Mouse (Mus musculus) heart, embryonic 10.5 days (tissue): ENCODE data around the gene Pcsk5. TPM values are rescaled to one million over a fixed set of nuclear protein-coding genes. Genes with fewer than 3 reads are reported as not detected.

ENCODE experiments used
- DNase-seq: peaks from one replicate; pipeline ENCODE4 v3.0.0-alpha.2; 2017; ENCODE audit warnings: low spot score
- H3K27ac ChIP-seq: fragments of 300-500 bp; sonication (generic); 2 replicates; pipeline ENCODE4 v1.5.1; 2016; ENCODE audit warnings: mild to moderate bottlenecking
- H3K27me3 ChIP-seq: fragments of 300-500 bp; sonication (generic); 2 replicates; pipeline ENCODE4 v1.6.1; 2016; ENCODE audit warnings: mild to moderate bottlenecking; ENCODE audit not compliant: poor library complexity, insufficient read depth, severe bottlenecking
- H3K36me3 ChIP-seq: fragments of 300-500 bp; sonication (generic); 2 replicates; pipeline ENCODE4 v1.6.1; 2016; ENCODE audit warnings: mild to moderate bottlenecking, moderate library complexity
- H3K4me1 ChIP-seq: fragments of 300-500 bp; sonication (generic); 2 replicates; pipeline ENCODE4 v1.6.1; 2016; ENCODE audit warnings: mild to moderate bottlenecking
- H3K4me3 ChIP-seq: fragments of 300-500 bp; sonication (generic); 2 replicates; pipeline ENCODE4 v1.5.1; 2016; ENCODE audit warnings: mild to moderate bottlenecking, moderate library complexity
- H3K9me3 ChIP-seq: fragments of 300-500 bp; sonication (generic); 2 replicates; pipeline ENCODE4 v1.6.1; 2016; ENCODE audit warnings: mild to moderate bottlenecking, moderate library complexity
- WGBS: fragments of 180-500 bp; shearing (Covaris S2); methylation state at CpG from one replicate; pipeline ENCODE4 v1.1.7; 2016; 5-methylcytosine and 5-hydroxymethylcytosine counted together
- polyA plus RNA-seq: library from polyadenylated mRNA; unstranded; fragments of >200 nt; fragmentation: Nextera tagmentation; extraction: Ambion mirVana; gene quantifications from 2 replicates; pipeline ENCODE4 v1.2.1, GENCODE M21; 2016

The Pcsk5 gene
- polyA plus RNA-seq, 1 experiment from 2014 or later, result 21.5 TPM

DNA sequence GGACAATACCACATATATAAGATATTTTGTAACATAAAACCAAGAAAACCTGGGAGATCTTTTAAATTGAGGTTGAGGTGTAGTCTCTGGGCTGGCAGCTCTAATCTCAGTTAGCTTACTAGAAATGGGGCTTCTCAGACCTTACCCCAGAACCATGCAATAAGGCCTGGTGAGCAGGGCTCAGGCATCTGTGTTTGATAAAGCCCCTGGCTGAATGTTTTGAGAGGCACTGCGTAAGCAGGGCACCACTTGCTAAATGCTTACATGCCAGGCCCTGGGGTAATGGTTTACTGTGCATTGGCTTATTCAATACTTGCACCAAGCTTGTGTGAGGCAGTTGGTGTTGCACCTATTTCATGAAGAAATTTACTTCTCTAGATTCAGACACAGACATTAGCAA is 247.1 kb downstream of the Pcsk5 start:
- DNase-seq, result no peak
- no peak overlapping the region for H3K4me3 ChIP-seq
- no peaks in the 10 kb centered on the region for H3K9me3 ChIP-seq
- H3K36me3 ChIP-seq, result no peaks in the 10 kb centered on the region; the same call in 1 of the 2 replicates
- H3K4me1 ChIP-seq, result peaks cover 16% of the 10 kb centered on the region
- no peaks in the 10 kb centered on the region for H3K27me3 ChIP-seq
- no peak overlapping the region for H3K27ac ChIP-seq
- 67% methylated on average over 1 of the region's 1 CpGs for WGBS

DNA sequence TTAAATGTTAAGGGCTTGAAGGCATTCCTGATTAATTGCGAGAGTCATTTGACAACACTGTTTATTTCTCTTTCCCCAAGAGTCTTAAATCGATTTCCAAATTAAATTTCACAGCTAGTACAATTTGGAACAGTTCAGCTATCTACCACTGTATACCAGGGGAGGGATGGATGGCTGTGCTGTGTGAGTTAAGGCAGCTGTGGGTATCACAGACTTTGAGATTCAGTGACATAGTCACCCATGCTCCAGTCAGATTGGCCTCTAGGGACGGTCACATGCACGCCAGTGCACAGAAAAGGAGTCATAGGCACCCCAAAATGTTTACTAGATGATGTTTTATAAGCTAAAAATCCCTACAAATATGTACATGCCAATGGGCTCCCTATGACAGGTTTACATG is 260.0 kb downstream of the Pcsk5 start:
- no peaks in the 10 kb centered on the region for H3K9me3 ChIP-seq
- no peaks in the 10 kb centered on the region for H3K27me3 ChIP-seq
- H3K36me3 ChIP-seq, result no peaks in the 10 kb centered on the region; the same call in 1 of the 2 replicates
- 81% methylated on average over 4 of the region's 4 CpGs for WGBS
- H3K4me1 ChIP-seq, result no peaks in the 10 kb centered on the region
- H3K27ac ChIP-seq, result no peak overlapping the region
- no peak overlapping the region for H3K4me3 ChIP-seq
- DNase-seq, result no peak

DNA sequence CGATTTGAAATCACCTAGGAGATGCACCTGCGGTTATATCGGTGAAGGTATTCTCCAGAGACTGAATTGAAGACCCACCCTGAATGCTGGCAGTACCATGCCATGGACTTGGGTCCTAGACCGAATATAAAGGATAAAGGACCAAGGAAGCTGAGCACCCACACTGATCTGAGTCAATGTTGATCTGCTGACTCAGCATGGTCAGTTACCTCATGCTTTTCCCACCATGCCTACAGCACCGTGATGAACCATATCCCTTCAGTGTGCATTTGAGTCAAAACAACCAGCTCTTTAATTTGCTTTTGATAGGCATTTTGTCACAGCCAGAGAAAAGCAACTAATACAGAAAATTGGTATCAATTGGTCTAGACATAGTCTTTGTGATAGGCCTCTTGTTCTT is 262.9 kb downstream of the Pcsk5 start:
- WGBS, result 89% methylated on average over 5 of the region's 5 CpGs
- Histone ChIP-seq H3K9me3 (no peaks in the 10 kb centered on the region), H3K4me3 (no peak overlapping the region), H3K27ac (no peak overlapping the region), H3K4me1 (no peaks in the 10 kb centered on the region), H3K27me3 (no peaks in the 10 kb centered on the region), H3K36me3 (no peaks in the 10 kb centered on the region; the same call in 1 of the 2 replicates)
- no peak for DNase-seq

- Histone ChIP-seq H3K27me3 (no peaks in the 10 kb centered on the region), H3K27ac (no peak overlapping the region), H3K9me3 (no peaks in the 10 kb centered on the region), H3K4me3 (no peak overlapping the region), H3K36me3 (no peaks in the 10 kb centered on the region; the same call in 1 of the 2 replicates), H3K4me1 (no peaks in the 10 kb centered on the region)
- 82% methylated on average over 8 of the region's 8 CpGs for WGBS
- no peak for DNase-seq
These were observed 265.1 kb downstream of the Pcsk5 start for GRCm38 (mm10) chr19:17572315-17572714.

DNA sequence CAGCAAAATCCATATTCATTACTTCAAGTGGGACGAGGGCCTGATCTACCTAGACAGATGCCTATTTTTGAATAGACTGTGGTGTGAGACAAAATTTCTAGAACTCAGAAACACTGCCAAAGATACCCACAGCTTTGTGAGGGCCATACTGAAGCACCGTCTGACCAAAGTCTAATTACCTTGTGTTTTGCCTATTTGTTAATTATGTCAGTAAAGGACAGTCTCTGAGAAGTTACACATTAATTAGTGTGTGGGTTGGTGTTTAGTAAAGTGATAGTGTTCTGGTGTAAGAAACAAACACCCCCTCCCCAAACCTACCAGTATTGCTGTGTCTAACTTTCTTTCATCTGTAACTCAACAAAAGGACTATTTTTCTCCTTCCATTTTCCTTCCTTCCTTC is 266.5 kb downstream of the Pcsk5 start:
- H3K27me3 ChIP-seq, result no peaks in the 10 kb centered on the region
- 85% methylated on average over 2 of the region's 2 CpGs for WGBS
- no peaks in the 10 kb centered on the region for H3K4me1 ChIP-seq
- no peaks in the 10 kb centered on the region; the same call in 1 of the 2 replicates for H3K36me3 ChIP-seq
- no peak for DNase-seq
- H3K9me3 ChIP-seq, result no peaks in the 10 kb centered on the region
- no peak overlapping the region for H3K27ac ChIP-seq
- no peak overlapping the region for H3K4me3 ChIP-seq

DNA sequence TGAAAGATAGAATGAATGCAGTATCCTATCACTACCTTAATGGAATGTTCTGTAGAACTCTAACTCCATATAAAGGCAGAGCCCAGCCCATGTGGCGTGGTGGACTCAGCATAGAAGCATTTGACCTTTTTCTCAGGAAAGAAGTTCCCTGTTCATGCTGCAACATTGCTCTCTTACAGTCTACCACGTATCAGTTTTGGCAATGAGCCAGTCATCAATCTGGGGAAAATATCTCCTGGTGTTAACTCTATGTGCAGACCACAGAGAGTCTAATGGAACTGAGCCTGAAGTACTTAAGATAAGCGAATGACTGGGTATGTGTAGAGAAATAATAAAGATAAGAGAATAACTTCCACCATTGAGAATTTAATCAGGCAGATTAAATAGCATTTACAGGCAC is 270.2 kb downstream of the Pcsk5 start:
- H3K4me3 ChIP-seq, result no peak overlapping the region
- H3K27ac ChIP-seq, result no peak overlapping the region
- WGBS, result 66% methylated on average over 3 of the region's 3 CpGs
- H3K9me3 ChIP-seq, result no peaks in the 10 kb centered on the region
- H3K4me1 ChIP-seq, result no peaks in the 10 kb centered on the region
- H3K27me3 ChIP-seq, result no peaks in the 10 kb centered on the region
- DNase-seq, result no peak
- peaks cover 7% of the 10 kb centered on the region; the same call in 1 of the 2 replicates for H3K36me3 ChIP-seq

DNA sequence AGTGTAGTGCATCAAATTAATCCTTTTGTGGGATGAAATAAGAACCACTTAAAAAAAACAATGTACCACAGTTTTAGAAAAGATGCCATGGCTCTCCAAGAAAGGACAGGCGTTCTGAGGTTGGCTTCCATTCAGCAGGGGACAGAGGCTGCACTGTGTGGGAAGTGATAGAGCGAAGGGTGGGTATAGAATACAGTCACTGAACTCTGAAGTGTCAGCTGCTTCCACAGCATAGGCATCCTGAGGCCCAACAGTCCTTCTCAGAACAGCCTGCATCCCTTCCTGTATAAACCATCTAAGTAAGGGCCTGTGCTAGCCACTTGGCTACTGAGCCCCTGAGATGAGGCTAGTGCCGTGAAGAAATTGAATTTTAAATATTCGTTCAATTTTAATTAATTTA is 271.3 kb downstream of the Pcsk5 start:
- no peak for DNase-seq
- Histone ChIP-seq H3K27me3 (no peaks in the 10 kb centered on the region), H3K4me3 (no peak overlapping the region), H3K4me1 (no peaks in the 10 kb centered on the region), H3K27ac (no peak overlapping the region), H3K9me3 (no peaks in the 10 kb centered on the region), H3K36me3 (peaks cover 7% of the 10 kb centered on the region; the same call in 1 of the 2 replicates)
- WGBS, result 84% methylated on average over 4 of the region's 4 CpGs

GRCm38 (mm10) chr19:17558764-17559163 is 278.7 kb downstream of the Pcsk5 start:
- Histone ChIP-seq H3K9me3 (no peaks in the 10 kb centered on the region), H3K36me3 (no peaks in the 10 kb centered on the region), H3K27ac (no peak overlapping the region), H3K4me1 (no peaks in the 10 kb centered on the region), H3K27me3 (no peaks in the 10 kb centered on the region), H3K4me3 (no peak overlapping the region)
- WGBS, result 93% methylated on average over 2 of the region's 2 CpGs
- no peak for DNase-seq

GRCm38 (mm10) chr19:17555159-17555558 is 282.3 kb downstream of the Pcsk5 start:
- Histone ChIP-seq H3K27me3 (no peaks in the 10 kb centered on the region), H3K36me3 (no peaks in the 10 kb centered on the region), H3K4me3 (no peak overlapping the region), H3K27ac (no peak overlapping the region), H3K9me3 (no peaks in the 10 kb centered on the region), H3K4me1 (no peaks in the 10 kb centered on the region)
- WGBS, result 92% methylated on average over 7 of the region's 7 CpGs
- no peak for DNase-seq

DNA sequence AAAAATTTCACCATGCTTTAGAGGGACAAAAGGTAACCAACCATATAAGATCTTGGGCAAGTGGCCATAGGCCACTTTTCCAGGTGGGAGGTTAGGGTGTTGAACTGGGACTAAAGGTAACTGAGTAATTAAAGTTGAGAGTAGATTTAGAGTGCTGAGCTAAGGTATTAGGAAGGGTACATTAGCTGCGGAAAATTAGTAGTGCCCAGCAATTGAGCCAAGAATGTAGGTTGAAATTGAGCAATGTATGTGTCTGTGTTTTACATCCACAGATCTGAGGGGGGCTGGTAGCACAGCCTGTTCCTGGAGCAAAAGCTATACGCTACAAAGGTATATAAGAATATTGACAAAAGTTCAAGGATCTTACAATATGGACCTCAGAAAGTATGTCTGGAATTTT is 282.9 kb downstream of the Pcsk5 start:
- no peaks in the 10 kb centered on the region for H3K9me3 ChIP-seq
- DNase-seq, result no peak
- 83% methylated on average over 2 of the region's 2 CpGs for WGBS
- no peak overlapping the region for H3K4me3 ChIP-seq
- no peaks in the 10 kb centered on the region for H3K4me1 ChIP-seq
- no peak overlapping the region for H3K27ac ChIP-seq
- H3K36me3 ChIP-seq, result no peaks in the 10 kb centered on the region
- no peaks in the 10 kb centered on the region for H3K27me3 ChIP-seq

GRCm38 (mm10) chr19:17553396-17554100 is 283.9 kb downstream of the Pcsk5 start:
- H3K27me3 ChIP-seq, result no peaks in the 10 kb centered on the region
- no peaks in the 10 kb centered on the region for H3K4me1 ChIP-seq
- H3K9me3 ChIP-seq, result no peaks in the 10 kb centered on the region
- no peaks in the 10 kb centered on the region for H3K36me3 ChIP-seq
- no peak for DNase-seq
- no peak overlapping the region for H3K27ac ChIP-seq
- no peak overlapping the region for H3K4me3 ChIP-seq

- no peak for DNase-seq
- H3K27me3 ChIP-seq, result no peaks in the 10 kb centered on the region
- H3K9me3 ChIP-seq, result no peaks in the 10 kb centered on the region
- H3K27ac ChIP-seq, result no peak overlapping the region
- H3K4me1 ChIP-seq, result no peaks in the 10 kb centered on the region
- 67% methylated on average over 4 of the region's 4 CpGs for WGBS
- H3K36me3 ChIP-seq, result no peaks in the 10 kb centered on the region
- H3K4me3 ChIP-seq, result no peak overlapping the region
These were observed 308.5 kb downstream of the Pcsk5 start for GRCm38 (mm10) chr19:17528746-17529532.

- no peak for DNase-seq
- H3K9me3 ChIP-seq, result no peaks in the 10 kb centered on the region
- H3K4me1 ChIP-seq, result no peaks in the 10 kb centered on the region
- H3K27ac ChIP-seq, result no peak overlapping the region
- no peak overlapping the region for H3K4me3 ChIP-seq
- H3K36me3 ChIP-seq, result no peaks in the 10 kb centered on the region
- H3K27me3 ChIP-seq, result no peaks in the 10 kb centered on the region
- 67% methylated on average over 1 of the region's 1 CpGs for WGBS
These were observed 311.9 kb downstream of the Pcsk5 start for GRCm38 (mm10) chr19:17525558-17525957.
